Mouse (Mus musculus) kidney, adult 18-20 months (tissue): Measurements from ENCODE around the gene Topbp1.

ENCODE experiments used
- DNase-seq: peaks from one replicate; pipeline ENCODE4 v3.0.0; 2021

The Topbp1 gene

DNA sequence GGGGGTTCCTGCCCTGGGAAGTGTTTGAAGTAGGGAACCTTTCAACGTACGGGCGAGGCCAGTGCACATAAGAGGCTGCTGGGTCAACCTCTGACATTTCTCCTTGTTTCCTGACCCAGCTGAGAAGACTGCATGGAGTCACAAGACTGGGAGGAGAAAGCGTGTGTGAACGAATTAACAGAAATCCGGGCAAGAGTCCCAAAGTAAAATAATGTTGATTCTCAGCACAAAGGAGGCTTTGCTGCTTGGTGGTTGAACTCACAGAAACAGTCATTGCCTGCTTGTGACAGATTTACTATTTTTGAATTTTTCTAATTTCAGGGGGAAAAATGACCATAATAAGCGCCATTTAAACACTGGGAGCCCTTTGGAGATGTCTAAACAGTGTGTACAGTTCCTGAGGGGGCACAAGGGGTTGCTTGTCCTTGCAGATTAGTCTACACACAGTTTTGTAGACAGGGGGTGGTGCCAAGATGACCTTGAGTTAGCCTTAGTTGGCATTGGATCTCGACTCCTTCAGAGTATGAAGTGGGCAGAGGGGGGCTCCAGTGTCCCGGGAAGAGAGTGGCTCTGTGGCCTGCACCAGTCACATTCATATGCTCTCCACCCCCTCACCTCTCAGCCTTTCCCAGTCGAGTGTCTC, 82.1 kb downstream of the Topbp1 start:
- DNase-seq: no peak

DNA sequence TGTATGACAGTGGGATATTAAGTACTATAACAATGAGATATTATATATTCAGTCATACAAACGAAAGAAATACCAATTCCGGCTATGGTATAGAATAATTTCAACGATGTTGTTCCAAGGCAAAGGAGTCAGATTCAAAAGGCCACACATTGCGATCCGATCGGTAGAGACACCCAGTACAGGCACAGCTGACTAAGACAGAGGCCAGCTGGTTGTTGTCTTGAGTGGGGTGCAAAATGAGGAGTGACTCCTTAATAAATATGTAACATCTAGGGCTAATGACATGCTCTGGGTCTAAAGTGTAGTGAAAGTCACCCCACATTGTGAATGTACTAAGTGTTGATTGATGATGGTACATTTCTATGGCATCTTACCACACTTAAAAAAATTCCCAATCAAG, 84.2 kb downstream of the Topbp1 start:
- no peak for DNase-seq

DNA sequence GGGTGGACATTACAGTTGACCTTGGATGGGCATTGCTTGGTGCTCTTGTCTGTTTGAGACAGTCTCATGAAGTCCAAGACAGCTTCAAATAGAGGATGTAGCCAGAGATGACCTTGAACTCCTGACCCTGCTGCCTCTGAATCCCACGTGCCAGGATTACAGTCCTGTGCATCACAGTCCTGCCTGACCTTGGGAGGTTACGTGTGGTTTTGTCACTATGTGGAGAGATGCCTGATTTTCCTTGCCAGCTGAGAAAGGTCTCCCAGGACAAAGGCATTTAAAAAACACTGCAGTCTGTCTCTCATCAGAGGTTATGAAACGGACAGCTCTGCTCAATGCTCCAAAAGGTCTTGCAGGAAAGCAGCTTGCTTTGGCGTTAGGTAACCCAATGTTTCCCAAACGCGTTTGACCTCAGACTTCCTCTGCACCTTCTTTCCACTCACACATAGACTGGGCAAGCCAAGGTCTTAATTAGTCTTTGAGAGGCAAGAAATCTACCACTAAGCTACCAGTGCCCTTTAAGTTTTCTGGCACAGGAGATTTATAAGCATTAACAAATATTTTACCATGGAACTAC, 86.9 kb downstream of the Topbp1 start:
- DNase-seq: no peak

DNA sequence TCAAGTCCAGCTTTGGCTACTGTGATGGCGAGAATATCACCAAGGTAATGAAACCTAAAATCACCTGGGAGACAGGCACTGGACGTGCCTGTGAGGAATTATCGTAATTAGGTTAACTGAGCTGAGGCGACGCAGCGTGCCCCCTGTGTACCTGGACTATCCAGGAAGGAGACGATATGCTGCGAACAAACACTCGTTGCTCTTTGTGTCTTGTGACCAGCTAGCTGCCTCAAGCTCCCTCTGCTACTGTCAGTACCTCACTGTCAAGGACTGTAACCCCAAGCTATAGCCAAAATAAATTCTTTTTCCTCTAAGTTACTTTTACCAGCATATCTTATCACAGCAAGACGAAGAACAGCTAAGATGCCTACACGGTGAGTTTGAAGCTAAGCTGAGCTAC, 88.2 kb downstream of the Topbp1 start:
- DNase-seq: no peak

DNA sequence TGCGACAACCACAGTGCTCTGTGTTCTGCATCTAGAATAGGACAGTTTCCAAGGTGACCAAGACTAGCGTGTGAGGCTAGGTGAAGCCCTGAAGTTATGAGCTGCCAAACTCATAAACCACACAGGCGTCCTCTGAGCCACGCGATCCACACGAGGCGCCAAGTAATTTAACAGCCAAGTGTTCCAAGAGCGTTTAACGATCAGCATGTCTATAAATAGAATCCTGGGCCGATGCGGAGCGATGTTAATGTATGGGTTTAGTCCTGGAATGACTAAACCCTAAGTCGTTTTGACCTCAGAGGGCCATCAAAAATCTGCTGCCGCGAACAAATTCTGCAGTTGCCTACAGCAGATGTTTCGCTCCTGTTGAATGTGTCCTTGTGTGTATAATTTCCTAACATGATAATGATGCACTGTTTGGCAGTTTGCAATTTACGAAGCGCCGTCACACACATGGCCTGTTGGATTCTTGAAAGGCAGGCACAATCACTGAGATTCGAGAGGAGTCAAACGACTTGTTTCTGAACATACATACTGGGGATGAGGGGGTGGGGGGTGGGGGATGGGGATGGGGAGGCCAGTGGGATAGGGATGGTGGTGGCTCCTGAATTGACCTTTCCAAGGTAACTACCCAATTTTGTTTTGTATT, 93.6 kb downstream of the Topbp1 start:
- DNase-seq: peak; percentile 29
